In the genomic region with DNA sequence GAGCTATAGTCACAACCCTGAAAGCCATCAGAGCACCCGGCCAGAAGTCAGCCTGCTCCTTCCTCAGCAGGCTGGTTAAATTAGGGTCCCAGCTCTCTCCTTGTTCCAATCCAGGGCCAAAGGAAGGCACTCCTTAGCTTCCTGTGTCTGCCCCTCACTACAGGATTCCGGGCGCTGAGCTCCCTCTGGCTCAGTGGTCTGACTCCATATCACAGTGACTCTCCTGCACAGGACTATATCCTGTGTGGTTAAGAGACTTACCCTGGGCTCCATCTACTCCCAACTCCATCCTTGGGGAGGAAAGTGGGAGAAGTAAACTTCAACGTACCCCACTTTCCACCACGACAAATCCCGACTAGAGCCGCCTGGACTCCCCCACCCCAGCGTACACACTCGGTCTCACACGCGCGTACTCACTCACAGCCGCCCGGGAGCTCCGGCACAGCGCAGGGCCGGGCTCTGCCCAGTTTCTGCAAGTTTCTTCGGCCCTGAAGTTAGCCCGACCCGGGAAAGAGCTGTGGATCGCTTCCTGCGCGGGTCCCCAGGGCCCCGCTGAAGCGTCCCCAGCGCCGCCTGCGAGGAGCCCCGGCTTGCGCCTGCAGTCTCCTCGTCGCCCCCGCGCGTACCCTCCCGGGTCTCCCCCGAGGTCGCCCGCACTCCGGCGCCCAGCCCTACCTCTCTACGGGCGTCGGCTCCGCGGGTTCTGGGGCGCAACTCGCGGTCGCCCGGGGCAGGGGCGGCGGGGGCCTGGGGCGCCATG, we compare ENCODE assay signal across 8 mouse cellular contexts. TPM values are rescaled to one million over a fixed set of nuclear protein-coding genes. Genes with fewer than 3 reads are reported as not detected.
DNase-seq lines count a peak whose midpoint lies in the region; ATAC-seq and TF ChIP-seq lines count a peak whose summit lies in the region.

No protein-coding gene starts in this region.

- peak overlapping the region; percentile 96 for H3K9ac ChIP-seq in embryonic facial prominence, embryonic 12.5 days
- H3K9ac ChIP-seq in limb, embryonic 14.5 days (ENCODE audit: low read depth, low read length, severe bottlenecking): peak overlapping the region; percentile 99
- H3K9ac ChIP-seq in neural tube, embryonic 11.5 days (ENCODE audit: low read length): peak overlapping the region; percentile 99

- 2% methylated on average over 53 of the region's 54 CpGs for WGBS in lung, adult 2 months
- WGBS in embryonic facial prominence, embryonic 12.5 days: under 1% methylated on average over 51 of the region's 54 CpGs
- WGBS in limb, embryonic 14.5 days: under 1% methylated on average over 32 of the region's 54 CpGs
- WGBS in neural tube, embryonic 11.5 days: under 1% methylated on average over 44 of the region's 54 CpGs

- intact Hi-C loops in heart, postnatal 10 days (cut with DNase I): no loop called here

- peak overlapping the region; percentile 70 for H3K4me3 ChIP-seq in lung, adult 2 months (replicated peaks; ENCODE audit: extremely low read depth, low read depth, low read length)
- H3K4me3 ChIP-seq in embryonic facial prominence, embryonic 12.5 days: peak overlapping the region; percentile 89
- peak overlapping the region; percentile 88 for H3K4me3 ChIP-seq in limb, embryonic 14.5 days (replicated peaks; ENCODE audit: low read length)
- peak overlapping the region; percentile 94 for H3K4me3 ChIP-seq in neural tube, embryonic 11.5 days (ENCODE audit: low read depth, low read length)

- ATAC-seq in embryonic facial prominence, embryonic 12.5 days (ENCODE audit: insufficient number of reproducible peaks, insufficient read depth, low FRiP score, low TSS enrichment): peak; percentile 54
- peak; percentile 62 for ATAC-seq in limb, embryonic 14.5 days (ENCODE audit: low FRiP score, low read depth)
- ATAC-seq in neural tube, embryonic 11.5 days (ENCODE audit: insufficient read depth, low FRiP score, low TSS enrichment): peak; percentile 67

- no peaks in the 10 kb centered on the region for H3K27me3 ChIP-seq in embryonic facial prominence, embryonic 12.5 days
- no peaks in the 10 kb centered on the region for H3K27me3 ChIP-seq in limb, embryonic 14.5 days (ENCODE audit: control insufficient read depth, insufficient read depth, low read length)
- no peaks in the 10 kb centered on the region for H3K27me3 ChIP-seq in neural tube, embryonic 11.5 days (ENCODE audit: control insufficient read depth, insufficient read depth, low read length)

- peak overlapping the region; percentile 74 for H3K4me2 ChIP-seq in embryonic facial prominence, embryonic 12.5 days (replicated peaks)
- peak overlapping the region; percentile 66 for H3K4me2 ChIP-seq in limb, embryonic 14.5 days (replicated peaks; ENCODE audit: low read depth, low read length, severe bottlenecking)
- peak overlapping the region; percentile 54 for H3K4me2 ChIP-seq in neural tube, embryonic 11.5 days (ENCODE audit: low read depth)

- no peak for TF ChIP-seq CTCF in lung, adult 2 months (IDR thresholded peaks at IDR 0.05; ENCODE audit: insufficient read depth, low read length)

- peak; percentile 42 for DNase-seq in lung, adult 2 months
- no peak for DNase-seq in lung, adult 18-20 months
- DNase-seq in adrenal gland, adult 18-20 months (ENCODE audit: low spot score in 2 of 2): peak; percentile 42 to 46
- peak; percentile 53 to 70 for DNase-seq in heart, postnatal 10 days
- peak; percentile 38 for DNase-seq in limb, embryonic 14.5 days (ENCODE audit: low spot score)
- DNase-seq in neural tube, embryonic 11.5 days (ENCODE audit: low spot score): peak; percentile 68
- no peak for DNase-seq in spleen, adult 12 weeks (ENCODE audit: low spot score)

- H3K4me1 ChIP-seq in lung, adult 2 months (ENCODE audit: control insufficient read depth, insufficient read depth, low read length): no peaks in the 10 kb centered on the region
- H3K4me1 ChIP-seq in embryonic facial prominence, embryonic 12.5 days: peaks cover 34% of the 10 kb centered on the region
- peaks cover 27% of the 10 kb centered on the region for H3K4me1 ChIP-seq in limb, embryonic 14.5 days (ENCODE audit: control insufficient read depth, insufficient read depth, low read length)
- peaks cover 29% of the 10 kb centered on the region for H3K4me1 ChIP-seq in neural tube, embryonic 11.5 days (ENCODE audit: control insufficient read depth, insufficient read depth, low read length)

- H3K9me3 ChIP-seq in embryonic facial prominence, embryonic 12.5 days: no peaks in the 10 kb centered on the region
- no peaks in the 10 kb centered on the region for H3K9me3 ChIP-seq in limb, embryonic 14.5 days (ENCODE audit: control insufficient read depth, low read length)
- no peaks in the 10 kb centered on the region for H3K9me3 ChIP-seq in neural tube, embryonic 11.5 days (ENCODE audit: control insufficient read depth, low read length)

- no peaks in the 10 kb centered on the region; the same call in 1 of the 2 replicates for H3K36me3 ChIP-seq in embryonic facial prominence, embryonic 12.5 days
- H3K36me3 ChIP-seq in limb, embryonic 14.5 days (ENCODE audit: control insufficient read depth, insufficient read depth, low read length): no peaks in the 10 kb centered on the region
- H3K36me3 ChIP-seq in neural tube, embryonic 11.5 days (ENCODE audit: control insufficient read depth, insufficient read depth, low read length): no peaks in the 10 kb centered on the region

- peak overlapping the region; percentile 95 for H3K27ac ChIP-seq in embryonic facial prominence, embryonic 12.5 days
- peak overlapping the region; percentile 94 for H3K27ac ChIP-seq in limb, embryonic 14.5 days (replicated peaks; ENCODE audit: low read depth, low read length)
- peak overlapping the region; percentile 93 for H3K27ac ChIP-seq in neural tube, embryonic 11.5 days (ENCODE audit: low read depth, low read length)

- no peak for TF ChIP-seq POLR2A in lung, adult 2 months (IDR thresholded peaks at IDR 0.05; ENCODE audit: borderline replicate concordance, extremely low read depth, low read depth, low read length)
- TF ChIP-seq POLR2A in limb, embryonic 14.5 days (IDR thresholded peaks at IDR 0.05; ENCODE audit: borderline replicate concordance, extremely low read depth, insufficient read depth, insufficient read length): no peak

RNA-seq across cellular contexts. Expression of a gene that starts 0.6 kb away (rescaled TPM):
- polyA plus RNA-seq in lung, adult 2 months (2012; rRNA removed): 21.3 and 22.9 TPM in 2 replicates
- total RNA-seq in adrenal gland, adult 18-20 months (2021): 10 to 100 TPM in 1 of 2 experiments, 1 to 10 TPM in 1; 6.2 to 10.8 TPM
- 36.1 and 37.7 TPM in 2 replicates for polyA plus RNA-seq in embryonic facial prominence, embryonic 12.5 days (2016; fragmentation: Nextera tagmentation; extraction: Ambion mirVana)
- total RNA-seq in heart, postnatal 10 days (2021): 10 to 100 TPM; 22.9 to 23.7 TPM
- polyA plus RNA-seq in limb, embryonic 14.5 days (2012; rRNA removed): 52.2 and 60.1 TPM in 2 replicates
- 28.3 and 31.6 TPM in 2 replicates for polyA plus RNA-seq in limb, embryonic 14.5 days (2014; fragmentation: Nextera tagmentation; extraction: Ambion mirVana)
- 43.6 and 43.7 TPM in 2 replicates for polyA plus RNA-seq in neural tube, embryonic 11.5 days (2014; fragmentation: Nextera tagmentation; extraction: Ambion mirVana)

RNA-seq across cellular contexts. Expression of a gene that starts 16.6 kb away (rescaled TPM):
- polyA plus RNA-seq in lung, adult 2 months (2012; rRNA removed): 10.9 and 11.5 TPM in 2 replicates
- 10 to 100 TPM; 24.1 to 24.2 TPM for total RNA-seq in adrenal gland, adult 18-20 months (2021)
- 40.5 and 41.1 TPM in 2 replicates for polyA plus RNA-seq in embryonic facial prominence, embryonic 12.5 days (2016; fragmentation: Nextera tagmentation; extraction: Ambion mirVana)
- 10 to 100 TPM; 19.2 to 19.4 TPM for total RNA-seq in heart, postnatal 10 days (2021)
- 17.0 and 19.3 TPM in 2 replicates for polyA plus RNA-seq in limb, embryonic 14.5 days (2012; rRNA removed)
- 38.4 and 41.1 TPM in 2 replicates for polyA plus RNA-seq in limb, embryonic 14.5 days (2014; fragmentation: Nextera tagmentation; extraction: Ambion mirVana)
- polyA plus RNA-seq in neural tube, embryonic 11.5 days (2014; fragmentation: Nextera tagmentation; extraction: Ambion mirVana): 28.9 and 32.3 TPM in 2 replicates

RNA-seq across cellular contexts. Expression of a gene that starts 28.5 kb away (rescaled TPM):
- 0.66 TPM in 1 of 2 replicates, not detected in the other for polyA plus RNA-seq in lung, adult 2 months (2012; rRNA removed)
- under 1 TPM in 1 of 2 experiments, not detected in 1; 0.89 TPM for total RNA-seq in adrenal gland, adult 18-20 months (2021)
- polyA plus RNA-seq in embryonic facial prominence, embryonic 12.5 days (2016; fragmentation: Nextera tagmentation; extraction: Ambion mirVana): 1.9 TPM in 1 of 2 replicates, not detected in the other
- 1 to 10 TPM in 1 of 2 experiments, not detected in 1; 1.6 TPM for total RNA-seq in heart, postnatal 10 days (2021)
- 0.59 and 1.2 TPM in 2 replicates for polyA plus RNA-seq in limb, embryonic 14.5 days (2012; rRNA removed)
- polyA plus RNA-seq in limb, embryonic 14.5 days (2014; fragmentation: Nextera tagmentation; extraction: Ambion mirVana): 1.2 and 1.7 TPM in 2 replicates
- polyA plus RNA-seq in neural tube, embryonic 11.5 days (2014; fragmentation: Nextera tagmentation; extraction: Ambion mirVana): 0.93 and 2.1 TPM in 2 replicates

RNA-seq across cellular contexts. Expression of a gene that starts 35.3 kb away (rescaled TPM):
- polyA plus RNA-seq in lung, adult 2 months (2012; rRNA removed): 162 and 200 TPM in 2 replicates
- total RNA-seq in adrenal gland, adult 18-20 months (2021): 100 to 1,000 TPM; 200 to 263 TPM
- polyA plus RNA-seq in embryonic facial prominence, embryonic 12.5 days (2016; fragmentation: Nextera tagmentation; extraction: Ambion mirVana): 299 and 324 TPM in 2 replicates
- 100 to 1,000 TPM; 533 to 539 TPM for total RNA-seq in heart, postnatal 10 days (2021)
- polyA plus RNA-seq in limb, embryonic 14.5 days (2012; rRNA removed): 148 and 234 TPM in 2 replicates
- polyA plus RNA-seq in limb, embryonic 14.5 days (2014; fragmentation: Nextera tagmentation; extraction: Ambion mirVana): 347 and 358 TPM in 2 replicates
- polyA plus RNA-seq in neural tube, embryonic 11.5 days (2014; fragmentation: Nextera tagmentation; extraction: Ambion mirVana): 272 and 273 TPM in 2 replicates

Comparison
In these comparisons a context has a peak if more than half of its experiments do, and no peak if none do; other contexts are left out.
1. DNase-seq: peak in lung, adult 2 months (single experiment), adrenal gland, adult 18-20 months (2 of 2), heart, postnatal 10 days (2 of 2), limb, embryonic 14.5 days (single experiment) and neural tube, embryonic 11.5 days (single experiment); none in lung, adult 18-20 months (0 of 2) and spleen, adult 12 weeks (single experiment).
2. Peak in every context shown above with its lines, with median percentiles within 50 percentile points of each other: H3K4me3 ChIP-seq, ATAC-seq, H3K27ac ChIP-seq, H3K4me2 ChIP-seq and H3K9ac ChIP-seq.